Mouse (Mus musculus): Measurements from ENCODE around the gene Dop1a. TPM values are rescaled to one million over a fixed set of nuclear protein-coding genes. Genes with fewer than 3 reads are reported as not detected.

Dop1a gene
- polyA plus RNA-seq, 1 experiment from 2014 or later, result 9.9 TPM

DNA sequence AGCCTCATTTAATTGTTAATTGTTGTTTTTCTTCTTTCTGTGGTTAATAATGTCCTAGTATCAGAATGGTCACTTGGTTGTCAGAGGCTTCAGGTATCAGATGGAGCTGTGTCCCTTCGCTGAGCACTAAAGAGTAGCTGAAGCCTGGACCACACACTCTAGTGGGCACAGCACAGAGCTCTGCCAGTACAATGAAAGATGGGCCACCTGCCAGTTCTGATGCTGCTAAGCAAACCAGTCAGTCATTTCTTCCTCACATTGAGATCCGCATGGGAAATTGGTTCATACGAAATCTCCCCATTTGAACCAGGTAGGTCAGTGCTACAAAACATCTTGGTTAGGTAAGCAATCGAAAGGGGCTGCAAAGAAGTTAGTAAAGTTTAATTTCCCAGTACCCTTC, 87.7 kb downstream of the Dop1a start:
- no peak overlapping the region for H3K9ac ChIP-seq
- H3K27ac ChIP-seq, result no peak overlapping the region
- H3K27me3 ChIP-seq, result no peaks in the 10 kb centered on the region
- H3K4me1 ChIP-seq (replicated peaks), result no peaks in the 10 kb centered on the region
- WGBS, result 84% methylated on average over 4 of the region's 4 CpGs
- peaks cover 73% of the 10 kb centered on the region for H3K36me3 ChIP-seq
- no peak overlapping the region for H3K4me3 ChIP-seq
- ATAC-seq (replicated peaks; ENCODE audit: insufficient number of reproducible peaks, insufficient read depth, low FRiP score, low read depth), result no peak
- no peak overlapping the region for H3K4me2 ChIP-seq
- no peaks in the 10 kb centered on the region for H3K9me3 ChIP-seq (replicated peaks)

DNA sequence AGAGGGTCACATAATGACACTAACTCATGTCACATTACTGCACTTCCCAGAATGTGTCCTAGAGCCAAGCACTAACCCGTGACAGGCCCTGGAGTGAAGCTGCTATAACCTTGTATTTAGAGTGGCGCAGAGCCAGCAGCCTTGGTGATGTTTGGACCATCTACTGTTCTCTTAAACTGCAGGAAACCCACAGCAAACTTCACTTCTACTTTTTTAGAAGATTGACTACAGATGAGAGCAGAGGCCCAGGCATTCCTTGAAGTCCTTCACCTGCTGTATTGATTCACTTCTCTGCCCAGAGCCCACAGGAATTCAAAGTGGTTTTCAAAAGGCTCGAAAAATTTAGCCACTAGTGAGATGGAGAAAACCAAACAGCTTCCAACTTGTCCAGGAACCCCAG, 93.6 kb downstream of the Dop1a start:
- no peaks in the 10 kb centered on the region for H3K4me1 ChIP-seq (replicated peaks)
- peaks cover 73% of the 10 kb centered on the region for H3K36me3 ChIP-seq
- H3K27ac ChIP-seq, result no peak overlapping the region
- H3K9me3 ChIP-seq (replicated peaks), result no peaks in the 10 kb centered on the region
- no peak overlapping the region for H3K4me3 ChIP-seq
- H3K4me2 ChIP-seq, result no peak overlapping the region
- no peak for ATAC-seq (replicated peaks; ENCODE audit: insufficient number of reproducible peaks, insufficient read depth, low FRiP score, low read depth)
- no peaks in the 10 kb centered on the region for H3K27me3 ChIP-seq
- 69% methylated on average over 3 of the region's 3 CpGs for WGBS
- H3K9ac ChIP-seq, result no peak overlapping the region

DNA sequence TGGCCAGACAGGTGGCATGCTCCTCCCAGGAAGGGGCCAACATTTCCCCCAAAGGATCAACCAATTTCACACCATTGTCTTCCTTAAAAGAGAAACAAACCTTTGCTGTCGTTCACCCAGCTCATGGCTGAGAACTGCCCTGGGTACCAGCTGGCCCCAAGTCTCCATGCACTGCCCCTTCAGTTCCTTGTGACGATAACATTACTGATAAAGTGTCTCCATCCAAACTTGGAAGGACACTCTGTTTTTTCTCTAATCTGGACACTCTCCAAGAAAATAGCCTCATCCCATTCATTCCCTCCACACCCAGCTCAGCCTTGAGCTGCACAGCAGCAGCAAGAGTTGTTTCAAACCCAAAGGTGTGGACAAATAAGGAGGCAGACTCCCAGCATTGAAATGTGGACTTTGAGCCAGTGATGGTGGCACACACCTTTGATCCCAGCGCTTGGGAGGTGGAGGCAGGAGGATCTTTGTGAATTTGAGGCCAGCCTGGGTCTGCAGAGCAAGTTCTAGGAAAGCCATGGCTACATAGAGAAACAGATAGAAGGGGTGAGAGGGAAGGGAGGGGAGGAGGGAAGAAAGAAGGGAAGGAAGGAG, 102.5 kb downstream of the Dop1a start:
- H3K9me3 ChIP-seq (replicated peaks), result no peaks in the 10 kb centered on the region
- H3K4me1 ChIP-seq (replicated peaks), result peaks cover 21% of the 10 kb centered on the region
- H3K36me3 ChIP-seq, result peaks cover 24% of the 10 kb centered on the region
- no peak overlapping the region for H3K4me2 ChIP-seq
- ATAC-seq (replicated peaks; ENCODE audit: insufficient number of reproducible peaks, insufficient read depth, low FRiP score, low read depth), result no peak
- H3K27me3 ChIP-seq, result no peaks in the 10 kb centered on the region
- no peak overlapping the region for H3K4me3 ChIP-seq
- no peak overlapping the region for H3K9ac ChIP-seq
- H3K27ac ChIP-seq, result no peak overlapping the region
- WGBS, result 69% methylated on average over 3 of the region's 3 CpGs

GRCm38 (mm10) chr9:86570261-86570890, 103.4 kb downstream of the Dop1a start:
- Histone ChIP-seq H3K27ac (no peak overlapping the region), H3K27me3 (no peaks in the 10 kb centered on the region), H3K9ac (no peak overlapping the region; the same call in 1 of the 2 replicates), H3K4me1 (replicated peaks) (peaks cover 21% of the 10 kb centered on the region), H3K9me3 (replicated peaks) (no peaks in the 10 kb centered on the region), H3K4me2 (peak overlapping the region; percentile 100), H3K4me3 (peak overlapping the region; percentile 89), H3K36me3 (peaks cover 14% of the 10 kb centered on the region; the same call in 1 of the 2 replicates)
- ATAC-seq (replicated peaks; ENCODE audit: insufficient number of reproducible peaks, insufficient read depth, low FRiP score, low read depth), result no peak
- 74% methylated on average over 10 of the region's 10 CpGs for WGBS

DNA sequence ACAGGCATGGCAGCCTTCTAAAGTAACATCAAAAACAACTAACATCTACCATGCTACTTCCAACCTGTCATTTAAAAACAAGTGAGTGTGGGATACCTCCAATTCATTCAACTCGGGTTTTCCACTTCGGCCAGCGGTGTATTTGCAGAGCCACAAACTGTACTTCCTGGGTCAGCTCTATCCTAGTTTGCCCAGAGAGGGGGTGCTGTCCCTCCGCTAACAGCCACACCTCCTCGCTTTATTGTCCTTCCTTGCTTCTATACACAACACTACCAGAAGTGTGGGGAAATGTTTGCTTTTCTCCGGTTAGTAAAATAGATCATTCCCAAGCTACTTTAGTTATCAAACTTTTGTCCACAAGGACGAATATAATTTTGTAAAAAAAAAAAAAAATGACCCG, 104.0 kb downstream of the Dop1a start:
- peaks cover 21% of the 10 kb centered on the region for H3K4me1 ChIP-seq (replicated peaks)
- H3K9ac ChIP-seq, result peak overlapping the region; percentile 84
- no peaks in the 10 kb centered on the region for H3K9me3 ChIP-seq (replicated peaks)
- ATAC-seq (replicated peaks; ENCODE audit: insufficient number of reproducible peaks, insufficient read depth, low FRiP score, low read depth), result no peak
- H3K27ac ChIP-seq, result 0 out of 2 replicates have a peak overlapping the region, but pooled peaks have one; percentile 2
- H3K4me2 ChIP-seq, result peak overlapping the region; percentile 100
- no peaks in the 10 kb centered on the region for H3K27me3 ChIP-seq
- H3K36me3 ChIP-seq, result peaks cover 9% of the 10 kb centered on the region; the same call in 1 of the 2 replicates
- WGBS, result 11% methylated on average over 8 of the region's 8 CpGs
- peak overlapping the region; percentile 89 for H3K4me3 ChIP-seq

- WGBS, result under 1% methylated on average over 59 of the region's 59 CpGs
- H3K4me2 ChIP-seq, result peak within 1 kb of the TSS; percentile 100
- H3K4me3 ChIP-seq, result peak within 1 kb of the TSS; percentile 89
- peak within 1 kb of the TSS; percentile 86 for H3K27ac ChIP-seq
- no peaks in the 10 kb centered on the region for H3K9me3 ChIP-seq (replicated peaks)
- ATAC-seq (replicated peaks; ENCODE audit: insufficient number of reproducible peaks, insufficient read depth, low FRiP score, low read depth), result peak; percentile 97
- peak within 1 kb of the TSS; percentile 84 for H3K9ac ChIP-seq
- no peaks in the 10 kb centered on the region for H3K27me3 ChIP-seq
- peaks cover 21% of the 10 kb centered on the region for H3K4me1 ChIP-seq (replicated peaks)
- peaks cover 5% of the 10 kb centered on the region; the same call in 1 of the 2 replicates for H3K36me3 ChIP-seq
Measured at GRCm38 (mm10) chr9:86571540-86572135, 104.7 kb downstream of the Dop1a start, which contains the start of the genes Pgm3 and Rwdd2a. Gene Pgm3, minus strand, starts transcription at chr9:86571842. Gene Rwdd2a, plus strand, starts transcription at chr9:86571991.

- H3K9ac ChIP-seq, result peak overlapping the region; percentile 84
- no peaks in the 10 kb centered on the region for H3K9me3 ChIP-seq (replicated peaks)
- peak overlapping the region; percentile 89 for H3K4me3 ChIP-seq
- no peaks in the 10 kb centered on the region; the same call in 1 of the 2 replicates for H3K36me3 ChIP-seq
- peak; percentile 21 for ATAC-seq (replicated peaks; ENCODE audit: insufficient number of reproducible peaks, insufficient read depth, low FRiP score, low read depth)
- H3K4me1 ChIP-seq (replicated peaks), result peaks cover 21% of the 10 kb centered on the region
- H3K27ac ChIP-seq, result no peak overlapping the region; the same call in 1 of the 2 replicates
- no peaks in the 10 kb centered on the region for H3K27me3 ChIP-seq
- 0% methylated on average over 25 of the region's 25 CpGs for WGBS
- H3K4me2 ChIP-seq, result peak overlapping the region; percentile 100
Measured at GRCm38 (mm10) chr9:86572196-86572595, 105.2 kb downstream of the Dop1a start.

- 11% methylated on average over 13 of the region's 13 CpGs for WGBS
- peak overlapping the region; percentile 100 for H3K4me2 ChIP-seq
- no peaks in the 10 kb centered on the region; the same call in 1 of the 2 replicates for H3K36me3 ChIP-seq
- H3K4me1 ChIP-seq (replicated peaks), result peaks cover 21% of the 10 kb centered on the region
- H3K27ac ChIP-seq, result no peak overlapping the region
- H3K4me3 ChIP-seq, result peak overlapping the region; percentile 89
- ATAC-seq (replicated peaks; ENCODE audit: insufficient number of reproducible peaks, insufficient read depth, low FRiP score, low read depth), result no peak
- H3K9me3 ChIP-seq (replicated peaks), result no peaks in the 10 kb centered on the region
- peak overlapping the region; percentile 84; the same call in 1 of the 2 replicates for H3K9ac ChIP-seq
- no peaks in the 10 kb centered on the region for H3K27me3 ChIP-seq
Measured at GRCm38 (mm10) chr9:86572636-86573291, 105.8 kb downstream of the Dop1a start.

DNA sequence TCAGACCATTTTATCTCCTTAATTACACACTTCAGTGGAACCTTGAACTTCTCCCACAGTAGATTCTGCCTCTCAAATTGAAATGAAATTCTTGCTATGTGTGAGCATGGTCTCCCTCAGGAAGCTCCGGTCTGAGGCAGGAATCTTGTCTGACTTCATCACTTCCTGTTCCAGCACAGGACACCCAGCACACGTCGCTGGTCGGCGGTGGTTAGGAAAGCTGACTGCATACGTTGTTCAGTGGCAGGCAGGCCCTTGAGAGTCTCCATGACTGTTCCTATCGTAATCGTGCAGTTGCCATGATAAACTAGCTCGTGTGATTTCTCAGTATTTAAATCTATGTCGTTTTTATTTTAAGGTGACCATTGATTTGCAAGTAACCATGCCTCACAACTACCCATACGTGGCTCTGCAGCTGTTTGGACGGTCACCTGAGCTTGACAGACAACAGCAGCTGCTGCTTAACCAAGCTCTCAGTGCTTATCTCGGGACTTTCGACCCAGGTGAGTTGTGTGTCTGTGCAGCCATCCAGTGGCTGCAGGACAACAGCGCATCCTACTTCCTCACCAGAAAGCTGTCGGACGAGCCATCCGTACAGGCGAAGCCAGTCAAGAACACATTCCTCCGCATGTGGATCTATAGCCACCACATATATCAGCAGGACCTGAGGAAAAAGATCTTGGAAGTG, 106.8 kb downstream of the Dop1a start:
- Histone ChIP-seq H3K36me3 (no peaks in the 10 kb centered on the region; the same call in 1 of the 2 replicates), H3K9me3 (replicated peaks) (no peaks in the 10 kb centered on the region), H3K27ac (no peak overlapping the region), H3K27me3 (no peaks in the 10 kb centered on the region), H3K9ac (no peak overlapping the region), H3K4me1 (replicated peaks) (peaks cover 21% of the 10 kb centered on the region), H3K4me2 (no peak overlapping the region), H3K4me3 (no peak overlapping the region)
- 70% methylated on average over 20 of the region's 20 CpGs for WGBS
- ATAC-seq (replicated peaks; ENCODE audit: insufficient number of reproducible peaks, insufficient read depth, low FRiP score, low read depth), result no peak

GRCm38 (mm10) chr9:86575178-86575577, 108.2 kb downstream of the Dop1a start:
- Histone ChIP-seq H3K27me3 (no peaks in the 10 kb centered on the region), H3K4me1 (replicated peaks) (peaks cover 20% of the 10 kb centered on the region), H3K9ac (no peak overlapping the region), H3K27ac (no peak overlapping the region), H3K4me2 (no peak overlapping the region), H3K9me3 (replicated peaks) (no peaks in the 10 kb centered on the region), H3K4me3 (no peak overlapping the region), H3K36me3 (no peaks in the 10 kb centered on the region)
- no peak for ATAC-seq (replicated peaks; ENCODE audit: insufficient number of reproducible peaks, insufficient read depth, low FRiP score, low read depth)
- WGBS, result 86% methylated on average over 6 of the region's 6 CpGs
